Mouse (Mus musculus) embryonic facial prominence, embryonic 14.5 days (tissue): ENCODE data around the gene Dbr1. TPM values are rescaled to one million over a fixed set of nuclear protein-coding genes. Genes with fewer than 3 reads are reported as not detected.
A peak's percentile ranks its signal among the peaks of the same experiment; 100 is the strongest.

Experiments
- ATAC-seq: fragments of 200-750 bp; cut with Nextera tagmentation; 2 replicates; pipeline ENCODE4 v1.8.0; 2017; ENCODE audit warnings: low read depth, moderate number of reproducible peaks, moderate TSS enrichment
- DNase-seq: peaks from one replicate; pipeline ENCODE4 v3.0.0-alpha.2; 2015; ENCODE audit warnings: low spot score
- H3K27ac ChIP-seq: fragments of 300-500 bp; sonication (generic); replicated peaks from 2 replicates; pipeline ENCODE4 v1.5.1; 2014; ENCODE audit warnings: low read depth, mild to moderate bottlenecking, low read length, moderate library complexity
- H3K27me3 ChIP-seq: fragments of 300-500 bp; sonication (generic); replicated peaks from 2 replicates; pipeline ENCODE4 v1.6.1; 2014; ENCODE audit warnings: low read length; ENCODE audit not compliant: control insufficient read depth, insufficient read depth
- H3K36me3 ChIP-seq: fragments of 300-500 bp; sonication (generic); 2 replicates; pipeline ENCODE4 v1.6.1; 2014; ENCODE audit warnings: low read length, mixed read lengths; ENCODE audit not compliant: control insufficient read depth, insufficient read depth
- H3K4me1 ChIP-seq: fragments of 300-500 bp; sonication (generic); 2 replicates; pipeline ENCODE4 v1.6.1; 2014; ENCODE audit warnings: antibody characterized with exemption, low read length; ENCODE audit not compliant: control insufficient read depth, insufficient read depth
- H3K4me2 ChIP-seq: fragments of 300-500 bp; sonication (generic); 2 replicates; pipeline ENCODE4 v1.6.1; 2014; ENCODE audit warnings: low read depth, mild to moderate bottlenecking, low read length, moderate library complexity, mixed read lengths
- H3K4me3 ChIP-seq: fragments of 300-500 bp; sonication (generic); 2 replicates; pipeline ENCODE4 v1.5.1; 2014; ENCODE audit warnings: low read depth, mild to moderate bottlenecking, low read length
- H3K9ac ChIP-seq: fragments of 300-500 bp; sonication (generic); 2 replicates; pipeline ENCODE4 v1.6.1; 2014; ENCODE audit warnings: low read depth, mild to moderate bottlenecking, low read length, moderate library complexity, mixed read lengths
- H3K9me3 ChIP-seq: fragments of 300-500 bp; sonication (generic); 2 replicates; pipeline ENCODE4 v1.6.1; 2016; ENCODE audit warnings: low read length; ENCODE audit not compliant: control insufficient read depth
- WGBS: fragments of 180-500 bp; shearing (Covaris S2); extraction: QIAGEN DNeasy Blood & Tissue Kit; methylation state at CpG from one replicate; pipeline ENCODE4 v1.1.7; 2014; 5-methylcytosine and 5-hydroxymethylcytosine counted together
- polyA plus RNA-seq: library from polyadenylated mRNA; unstranded; fragments of >200 nt; fragmentation: Nextera tagmentation; extraction: Ambion mirVana; gene quantifications from 2 replicates; pipeline ENCODE4 v1.2.1, GENCODE M21; 2014

Gene Dbr1
- polyA plus RNA-seq, 1 experiment from 2014 or later = 19.0 TPM

DNA sequence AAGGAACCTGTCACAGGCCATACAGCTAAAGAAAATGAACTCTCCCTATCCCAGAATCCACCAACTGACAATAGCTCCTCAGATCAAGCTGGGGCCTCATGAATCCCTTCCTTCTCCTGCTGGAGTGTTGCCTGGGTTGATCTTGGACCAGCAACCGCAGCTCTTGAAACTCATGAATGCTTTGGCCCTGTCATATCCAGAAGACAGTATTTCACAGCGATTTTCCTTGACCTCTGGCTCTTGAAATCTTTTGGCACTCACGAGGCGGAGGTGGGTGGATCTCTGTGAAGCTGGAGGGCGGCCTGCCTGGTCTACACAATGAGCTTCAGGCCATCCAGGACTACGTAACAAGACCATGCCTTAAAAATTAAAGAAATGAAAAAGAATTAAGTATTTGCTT is 48.5 kb downstream of the Dbr1 start:
- no peak for DNase-seq
- H3K9ac ChIP-seq = no peak overlapping the region
- ATAC-seq = no peak
- 72% methylated on average over 6 of the region's 6 CpGs for WGBS
- H3K9me3 ChIP-seq = no peaks in the 10 kb centered on the region
- H3K27ac ChIP-seq = no peak overlapping the region
- no peak overlapping the region for H3K4me2 ChIP-seq
- H3K27me3 ChIP-seq = no peaks in the 10 kb centered on the region
- H3K36me3 ChIP-seq = no peaks in the 10 kb centered on the region
- no peak overlapping the region for H3K4me3 ChIP-seq
- no peaks in the 10 kb centered on the region for H3K4me1 ChIP-seq

GRCm38 (mm10) chr9:99628581-99628980 is 53.0 kb downstream of the Dbr1 start:
- Histone ChIP-seq H3K4me3 (peak overlapping the region; percentile 64; the same call in 1 of the 2 replicates), H3K9ac (no peak overlapping the region), H3K4me1 (0 out of 2 replicates have a peak, but pooled peaks cover 10% of the 10 kb centered on the region), H3K27ac (peak overlapping the region; percentile 91; the same call in 1 of the 2 replicates), H3K27me3 (no peaks in the 10 kb centered on the region), H3K9me3 (no peaks in the 10 kb centered on the region), H3K36me3 (peaks cover 7% of the 10 kb centered on the region; the same call in 1 of the 2 replicates), H3K4me2 (peak overlapping the region; percentile 61)
- DNase-seq (no peak), ATAC-seq (no peak)
- WGBS = 60% methylated on average over 4 of the region's 4 CpGs

DNA sequence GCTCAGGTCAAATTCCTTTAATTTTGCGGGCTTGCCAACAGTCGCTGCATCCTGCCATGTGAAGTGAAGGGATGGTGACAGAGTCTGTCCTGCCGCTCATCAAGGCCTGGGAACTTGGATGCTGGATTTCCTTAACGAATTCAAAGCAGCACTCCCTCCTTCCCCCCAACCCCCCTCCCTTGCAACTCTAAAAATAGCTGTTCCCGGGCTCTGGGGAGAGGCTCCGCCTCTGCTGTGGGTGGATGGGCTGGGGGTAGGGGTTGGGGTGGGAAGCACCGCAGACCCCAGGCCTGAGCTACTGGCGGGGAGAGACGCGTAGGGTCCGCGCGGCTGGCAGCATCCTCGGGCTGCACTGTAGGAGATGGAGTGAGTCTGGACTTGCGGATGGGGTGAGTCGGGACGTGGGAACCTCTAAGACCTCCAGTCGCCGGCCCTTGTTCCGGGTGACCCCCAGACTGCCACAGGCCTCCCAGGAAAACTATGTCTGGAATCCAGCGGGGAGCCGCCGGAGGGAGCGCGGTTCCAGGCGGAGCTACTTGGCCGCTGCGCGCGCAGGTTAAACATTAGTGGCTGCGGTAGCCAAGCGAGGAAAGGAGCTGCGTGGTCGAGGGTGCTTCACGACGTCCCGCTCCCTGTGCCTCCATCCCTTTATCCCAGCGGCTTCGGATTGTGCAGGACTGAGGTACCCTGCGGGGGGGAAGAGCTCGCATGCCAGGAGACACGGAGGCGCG is 53.8 kb downstream of the Dbr1 start, which contains the start of gene Dzip1l:
Dzip1l (plus strand) TSS at position 216 of the 731 bp plus-strand sequence.
- no peaks in the 10 kb centered on the region for H3K9me3 ChIP-seq
- peak; percentile 92 for DNase-seq
- H3K36me3 ChIP-seq = peaks cover 16% of the 10 kb centered on the region
- no peaks in the 10 kb centered on the region for H3K27me3 ChIP-seq
- peak within 1 kb of the TSS; percentile 91 for H3K27ac ChIP-seq
- peak within 1 kb of the TSS; percentile 61 for H3K4me2 ChIP-seq
- peak within 1 kb of the TSS; percentile 64 for H3K4me3 ChIP-seq
- ATAC-seq = peak; percentile 91
- under 1% methylated on average over 43 of the region's 44 CpGs for WGBS
- peak within 1 kb of the TSS; percentile 79 for H3K9ac ChIP-seq
- H3K4me1 ChIP-seq = 0 out of 2 replicates have a peak, but pooled peaks cover 10% of the 10 kb centered on the region

DNA sequence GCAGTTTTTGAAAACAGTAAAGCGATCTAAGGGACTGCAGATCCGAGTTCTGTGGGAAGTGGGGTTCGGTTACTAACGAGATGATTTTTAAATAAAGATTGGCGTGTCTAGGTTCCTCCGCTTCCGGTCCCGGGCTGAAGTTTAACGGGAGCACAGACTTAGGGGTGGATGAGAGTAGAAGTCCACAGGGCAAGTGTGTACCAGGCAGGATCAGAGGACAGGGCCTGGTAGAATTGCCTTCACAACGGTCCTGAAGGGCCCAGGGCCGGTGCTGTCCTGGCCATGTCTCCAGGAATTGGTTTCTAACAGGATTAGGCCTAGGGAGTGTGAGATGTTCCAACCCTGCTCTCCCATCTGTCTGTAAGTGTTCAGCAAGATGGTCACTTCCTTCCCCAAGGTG is 54.5 kb downstream of the Dbr1 start:
- H3K4me1 ChIP-seq = 0 out of 2 replicates have a peak, but pooled peaks cover 10% of the 10 kb centered on the region
- no peaks in the 10 kb centered on the region for H3K9me3 ChIP-seq
- H3K4me3 ChIP-seq = peak overlapping the region; percentile 64
- WGBS = 0% methylated on average over 11 of the region's 11 CpGs
- peak overlapping the region; percentile 79 for H3K9ac ChIP-seq
- peak overlapping the region; percentile 91 for H3K27ac ChIP-seq
- H3K36me3 ChIP-seq = peaks cover 22% of the 10 kb centered on the region
- no peak for DNase-seq
- peak overlapping the region; percentile 61 for H3K4me2 ChIP-seq
- peak; percentile 16 for ATAC-seq
- H3K27me3 ChIP-seq = no peaks in the 10 kb centered on the region

DNA sequence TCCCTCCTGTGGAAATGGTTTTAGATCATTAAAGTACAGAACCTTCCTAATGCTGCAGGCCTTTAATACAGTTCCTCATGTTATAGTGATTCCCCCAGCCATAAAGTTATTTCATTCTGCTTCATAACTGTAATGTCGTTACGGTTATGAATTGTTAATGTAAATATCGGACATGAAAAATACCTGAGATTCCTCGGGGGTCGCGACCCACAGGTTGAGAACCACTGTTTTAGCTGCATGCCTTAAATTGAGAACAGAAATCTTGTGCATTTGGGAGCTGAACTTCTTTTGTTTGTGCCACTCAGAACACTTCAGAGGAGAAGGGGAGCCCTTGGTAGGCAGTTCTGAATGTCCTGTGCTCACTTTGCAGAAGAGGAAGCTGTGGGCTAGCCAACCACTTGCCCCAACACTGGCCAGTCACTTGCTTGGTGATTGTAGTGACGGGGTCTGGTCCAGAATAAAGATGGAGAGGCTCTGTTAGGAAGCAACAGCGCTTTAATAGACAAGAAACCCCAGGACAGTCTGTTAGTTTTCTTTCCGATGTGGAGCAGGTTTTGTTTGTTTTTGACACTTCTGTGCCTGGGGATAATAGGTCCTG is 55.0 kb downstream of the Dbr1 start:
- 0 out of 2 replicates have a peak, but pooled peaks cover 10% of the 10 kb centered on the region for H3K4me1 ChIP-seq
- H3K9me3 ChIP-seq = no peaks in the 10 kb centered on the region
- H3K36me3 ChIP-seq = peaks cover 28% of the 10 kb centered on the region
- DNase-seq (no peak), ATAC-seq (no peak)
- H3K4me2 ChIP-seq = peak overlapping the region; percentile 61
- WGBS = 40% methylated on average over 9 of the region's 9 CpGs
- peak overlapping the region; percentile 64 for H3K4me3 ChIP-seq
- no peaks in the 10 kb centered on the region for H3K27me3 ChIP-seq
- H3K9ac ChIP-seq = peak overlapping the region; percentile 79
- peak overlapping the region; percentile 91 for H3K27ac ChIP-seq

DNA sequence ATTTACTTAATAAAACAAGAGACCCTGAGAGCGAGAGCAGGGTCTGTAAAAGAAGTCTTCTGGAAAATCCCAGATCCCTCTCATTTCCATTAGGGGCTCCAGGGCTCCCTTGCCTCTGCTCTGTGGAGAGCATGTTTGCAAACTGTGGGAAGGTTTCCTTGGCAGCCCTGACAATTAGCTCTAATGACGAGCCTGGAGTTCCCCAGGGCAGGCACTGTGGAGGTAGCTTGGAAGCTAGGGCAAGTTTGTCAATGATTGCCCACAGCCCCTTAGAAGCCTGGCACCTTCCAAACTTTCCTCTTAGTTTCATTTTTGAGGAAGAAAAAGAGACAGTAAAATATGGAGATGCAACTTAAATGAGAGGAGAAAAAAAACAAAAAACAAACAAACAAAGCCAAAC is 56.2 kb downstream of the Dbr1 start:
- 0 out of 2 replicates have a peak, but pooled peaks cover 10% of the 10 kb centered on the region for H3K4me1 ChIP-seq
- WGBS = 35% methylated on average over 2 of the region's 2 CpGs
- peak overlapping the region; percentile 61 for H3K4me2 ChIP-seq
- peaks cover 39% of the 10 kb centered on the region for H3K36me3 ChIP-seq
- H3K4me3 ChIP-seq = no peak overlapping the region
- H3K27ac ChIP-seq = peak overlapping the region; percentile 2; the same call in 1 of the 2 replicates
- DNase-seq (peak; percentile 54), ATAC-seq (0 out of 2 replicates have a peak, but pooled peaks have one; percentile 50)
- H3K9ac ChIP-seq = 0 out of 2 replicates have a peak overlapping the region, but pooled peaks have one; percentile 34
- no peaks in the 10 kb centered on the region for H3K9me3 ChIP-seq
- no peaks in the 10 kb centered on the region for H3K27me3 ChIP-seq

DNA sequence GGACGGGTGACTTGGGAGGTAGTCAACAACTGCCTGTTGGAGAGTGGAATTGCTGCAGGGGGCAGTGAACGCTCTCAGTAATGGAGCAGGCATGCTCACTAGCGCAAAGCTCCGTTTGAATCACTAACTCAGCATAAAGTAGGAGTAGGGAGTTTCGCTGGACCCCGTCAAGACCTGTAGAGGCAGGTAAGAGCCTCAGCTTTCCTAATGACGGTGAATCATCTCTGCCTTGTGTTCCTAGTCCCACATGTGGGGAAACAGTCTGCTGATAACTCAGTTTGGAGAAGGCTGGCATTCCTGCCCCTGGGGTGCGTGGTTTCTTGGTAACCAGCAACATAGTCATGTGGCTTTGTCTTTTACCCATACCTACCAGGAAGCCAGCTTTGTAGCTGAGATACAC is 56.7 kb downstream of the Dbr1 start:
- Histone ChIP-seq H3K9me3 (no peaks in the 10 kb centered on the region), H3K4me2 (peak overlapping the region; percentile 61), H3K4me1 (0 out of 2 replicates have a peak, but pooled peaks cover 10% of the 10 kb centered on the region), H3K27ac (peak overlapping the region; percentile 2; the same call in 1 of the 2 replicates), H3K36me3 (peaks cover 43% of the 10 kb centered on the region), H3K4me3 (no peak overlapping the region), H3K27me3 (no peaks in the 10 kb centered on the region), H3K9ac (0 out of 2 replicates have a peak overlapping the region, but pooled peaks have one; percentile 34)
- DNase-seq (peak; percentile 62), ATAC-seq (peak; percentile 35; the same call in 1 of the 2 replicates)
- WGBS = 40% methylated on average over 8 of the region's 8 CpGs
